Mouse (Mus musculus): ENCODE measurements around the gene Fkbp9.

The Fkbp9 gene

GRCm38 (mm10) chr6:56831697-56832406 lies at the start of gene Fkbp9:
Gene Fkbp9 (plus strand): TSS chr6:56832059.
- peak; percentile 35 for DNase-seq (ENCODE audit: low read depth, low spot score)

- DNase-seq (ENCODE audit: low read depth, low spot score): no peak
Observed at GRCm38 (mm10) chr6:56783561-56784272, 48.1 kb upstream of the Fkbp9 start.

- no peak for DNase-seq (ENCODE audit: low read depth, low spot score)
Observed at GRCm38 (mm10) chr6:56785068-56785467, 46.8 kb upstream of the Fkbp9 start.

GRCm38 (mm10) chr6:56787668-56788067 lies 44.2 kb upstream of the Fkbp9 start:
- DNase-seq (ENCODE audit: low read depth, low spot score): no peak

- DNase-seq (ENCODE audit: low read depth, low spot score): no peak
Observed at GRCm38 (mm10) chr6:56789336-56789735, 42.5 kb upstream of the Fkbp9 start.

GRCm38 (mm10) chr6:56794834-56795233 lies 37.0 kb upstream of the Fkbp9 start:
- no peak for DNase-seq (ENCODE audit: low read depth, low spot score)

GRCm38 (mm10) chr6:56796232-56796631 lies 35.6 kb upstream of the Fkbp9 start:
- no peak for DNase-seq (ENCODE audit: low read depth, low spot score)

GRCm38 (mm10) chr6:56796668-56797141 lies 35.2 kb upstream of the Fkbp9 start:
- peak; percentile 11 for DNase-seq (ENCODE audit: low read depth, low spot score)

GRCm38 (mm10) chr6:56797311-56798151 lies 34.3 kb upstream of the Fkbp9 start, which contains the start of gene Kbtbd2:
Gene Kbtbd2 (minus strand): TSS chr6:56797813.
- peak; percentile 86 for DNase-seq (ENCODE audit: low read depth, low spot score)

GRCm38 (mm10) chr6:56798152-56798465 lies 33.8 kb upstream of the Fkbp9 start:
- no peak for DNase-seq (ENCODE audit: low read depth, low spot score)

- no peak for DNase-seq (ENCODE audit: low read depth, low spot score)
Observed at GRCm38 (mm10) chr6:56805026-56805425, 26.8 kb upstream of the Fkbp9 start.

- no peak for DNase-seq (ENCODE audit: low read depth, low spot score)
Observed at GRCm38 (mm10) chr6:56806195-56806594, 25.7 kb upstream of the Fkbp9 start.

- peak; percentile 54 for DNase-seq (ENCODE audit: low read depth, low spot score)
Observed at GRCm38 (mm10) chr6:56808656-56809055, 23.2 kb upstream of the Fkbp9 start.

- no peak for DNase-seq (ENCODE audit: low read depth, low spot score)
Observed at GRCm38 (mm10) chr6:56813332-56813731, 18.5 kb upstream of the Fkbp9 start.

GRCm38 (mm10) chr6:56818436-56819123 lies 13.3 kb upstream of the Fkbp9 start:
- DNase-seq (ENCODE audit: low read depth, low spot score): no peak

GRCm38 (mm10) chr6:56819124-56819487 lies 12.8 kb upstream of the Fkbp9 start:
- no peak for DNase-seq (ENCODE audit: low read depth, low spot score)

- no peak for DNase-seq (ENCODE audit: low read depth, low spot score)
Observed at GRCm38 (mm10) chr6:56825657-56826056, 6.2 kb upstream of the Fkbp9 start.

GRCm38 (mm10) chr6:56832407-56832796 lies 543 bp downstream of the Fkbp9 start:
- no peak for DNase-seq (ENCODE audit: low read depth, low spot score)

GRCm38 (mm10) chr6:56832830-56833229 lies 971 bp downstream of the Fkbp9 start:
- no peak for DNase-seq (ENCODE audit: low read depth, low spot score)

GRCm38 (mm10) chr6:56834769-56835168 lies 2.9 kb downstream of the Fkbp9 start:
- no peak for DNase-seq (ENCODE audit: low read depth, low spot score)

GRCm38 (mm10) chr6:56835532-56835931 lies 3.7 kb downstream of the Fkbp9 start:
- DNase-seq (ENCODE audit: low read depth, low spot score): no peak

GRCm38 (mm10) chr6:56837166-56837565 lies 5.3 kb downstream of the Fkbp9 start:
- DNase-seq (ENCODE audit: low read depth, low spot score): no peak
